Mouse (Mus musculus): ENCODE measurements around the gene Cckbr.

Gene Cckbr

GRCm38 (mm10) chr7:105497881-105498280 is 72.3 kb downstream of the Cckbr start:
- no peak for DNase-seq (ENCODE audit: low spot score)

GRCm38 (mm10) chr7:105498854-105499492 is 73.4 kb downstream of the Cckbr start:
- DNase-seq (ENCODE audit: low spot score), result no peak

- no peak for DNase-seq (ENCODE audit: low spot score)
These were observed 74.1 kb downstream of the Cckbr start for GRCm38 (mm10) chr7:105499676-105500075.

GRCm38 (mm10) chr7:105501984-105502383 is 76.5 kb downstream of the Cckbr start:
- DNase-seq (ENCODE audit: low spot score), result no peak

- DNase-seq (ENCODE audit: low spot score), result no peak
These were observed 81.7 kb downstream of the Cckbr start for GRCm38 (mm10) chr7:105507257-105507656.

- no peak for DNase-seq (ENCODE audit: low spot score)
These were observed 84.6 kb downstream of the Cckbr start for GRCm38 (mm10) chr7:105510143-105510542.

- DNase-seq (ENCODE audit: low spot score), result no peak
These were observed 88.3 kb downstream of the Cckbr start for GRCm38 (mm10) chr7:105513845-105514291.

GRCm38 (mm10) chr7:105514561-105514960 is 89.0 kb downstream of the Cckbr start:
- DNase-seq (ENCODE audit: low spot score), result no peak

- peak; percentile 52 for DNase-seq (ENCODE audit: low spot score)
These were observed 89.6 kb downstream of the Cckbr start for GRCm38 (mm10) chr7:105515178-105515577.

- no peak for DNase-seq (ENCODE audit: low spot score)
These were observed 91.3 kb downstream of the Cckbr start for GRCm38 (mm10) chr7:105516669-105517360.

- DNase-seq (ENCODE audit: low spot score), result no peak
These were observed 93.8 kb downstream of the Cckbr start for GRCm38 (mm10) chr7:105519336-105519735.

GRCm38 (mm10) chr7:105519771-105520170 is 94.2 kb downstream of the Cckbr start:
- DNase-seq (ENCODE audit: low spot score), result no peak

- DNase-seq (ENCODE audit: low spot score), result no peak
These were observed 94.7 kb downstream of the Cckbr start for GRCm38 (mm10) chr7:105520201-105520600.
